Mouse (Mus musculus) lung, postnatal 0 days (tissue): ENCODE data around the gene Tnfaip8l1.

ENCODE experiments used
- CTCF ChIP-seq: IDR thresholded peaks from 2 replicates; pipeline ENCODE4 v1.5.1; 2016; ENCODE audit warnings: antibody characterized with exemption, mild to moderate bottlenecking
- EP300 ChIP-seq: IDR thresholded peaks from 2 replicates; pipeline ENCODE4 v1.6.1; 2016; ENCODE audit warnings: antibody characterized with exemption, mild to moderate bottlenecking, control low read depth

DNA sequence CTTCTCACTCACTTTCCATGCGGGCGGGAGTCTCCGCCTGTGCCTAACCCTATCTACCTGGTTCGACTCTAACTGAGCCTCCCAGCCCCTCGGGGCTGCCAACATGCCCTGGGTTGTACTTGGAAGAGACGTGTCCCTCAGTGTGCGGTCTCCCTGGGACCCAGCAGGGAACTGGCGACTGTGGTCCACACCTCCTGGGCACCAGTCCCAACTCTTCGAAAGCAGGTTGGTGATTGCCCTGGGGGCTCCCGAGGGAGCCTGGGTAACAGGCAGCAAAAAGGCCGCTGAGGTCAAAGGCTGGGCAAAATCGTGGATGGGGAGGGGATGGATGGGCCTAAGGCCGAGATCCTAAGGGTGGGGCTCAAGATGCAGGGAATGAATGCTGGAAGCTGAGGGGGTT, 55.4 kb downstream of the Tnfaip8l1 start:
- TF ChIP-seq CTCF (no peak), EP300 (no peak)
